Mouse (Mus musculus): ENCODE data around the gene Trak1.

Trak1 gene

DNA sequence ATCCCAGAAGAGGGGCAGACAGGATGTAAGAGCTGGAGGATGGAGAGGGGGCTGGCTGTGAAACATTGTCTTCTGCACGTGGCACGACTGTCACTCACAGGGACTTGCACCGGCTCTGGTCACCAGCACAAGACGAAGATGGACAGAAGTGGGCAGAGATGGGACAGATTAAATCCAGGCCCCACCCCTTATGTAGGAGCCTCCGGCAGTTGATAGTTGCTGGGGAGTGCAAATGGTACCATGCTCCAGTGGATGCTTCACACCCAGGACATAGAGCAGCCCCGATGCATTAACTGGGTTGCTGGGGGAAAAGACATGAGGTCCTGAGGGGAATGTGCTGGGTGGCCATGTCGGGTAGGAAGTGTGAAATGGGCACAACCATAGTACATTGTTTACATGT is 2.1 kb upstream of the Trak1 start:
- no peak for DNase-seq (ENCODE audit: low spot score in 2 of 2)

GRCm38 (mm10) chr9:121298065-121298398 is 730 bp downstream of the Trak1 start:
- DNase-seq (ENCODE audit: low spot score in 2 of 2) = no peak

- no peak for DNase-seq (ENCODE audit: low spot score in 2 of 2)
Observed at GRCm38 (mm10) chr9:121298411-121299091, 1.2 kb downstream of the Trak1 start.

DNA sequence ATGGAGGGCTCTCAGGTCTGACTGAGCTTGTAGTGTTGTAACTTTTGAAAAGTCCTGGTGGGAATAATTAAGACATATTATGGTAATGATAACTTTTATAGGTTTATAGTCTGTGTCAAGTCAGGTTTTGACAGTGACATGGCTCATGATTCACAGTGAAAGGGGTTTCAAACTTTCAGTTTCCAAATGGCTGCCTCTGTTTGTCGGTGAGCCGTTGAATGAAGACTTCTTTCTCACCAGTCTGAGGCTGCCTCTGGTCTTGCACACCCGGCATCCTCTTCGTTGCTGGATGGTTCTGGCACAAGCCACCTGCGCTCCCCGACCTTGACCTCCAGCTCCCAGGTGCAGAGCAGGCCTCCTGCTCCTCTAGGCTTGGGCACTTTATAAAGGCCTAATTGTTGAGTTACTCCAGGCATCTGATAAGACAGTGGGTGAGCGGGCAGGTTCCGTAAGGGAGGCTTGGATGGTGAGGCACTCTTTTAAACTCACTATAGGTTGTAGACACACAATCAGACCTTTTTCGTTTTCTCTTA is 2.0 kb downstream of the Trak1 start:
- DNase-seq (ENCODE audit: low spot score in 2 of 2) = no peak

- DNase-seq (ENCODE audit: low spot score in 2 of 2) = no peak
Observed at GRCm38 (mm10) chr9:121299976-121300570, 2.8 kb downstream of the Trak1 start.

DNA sequence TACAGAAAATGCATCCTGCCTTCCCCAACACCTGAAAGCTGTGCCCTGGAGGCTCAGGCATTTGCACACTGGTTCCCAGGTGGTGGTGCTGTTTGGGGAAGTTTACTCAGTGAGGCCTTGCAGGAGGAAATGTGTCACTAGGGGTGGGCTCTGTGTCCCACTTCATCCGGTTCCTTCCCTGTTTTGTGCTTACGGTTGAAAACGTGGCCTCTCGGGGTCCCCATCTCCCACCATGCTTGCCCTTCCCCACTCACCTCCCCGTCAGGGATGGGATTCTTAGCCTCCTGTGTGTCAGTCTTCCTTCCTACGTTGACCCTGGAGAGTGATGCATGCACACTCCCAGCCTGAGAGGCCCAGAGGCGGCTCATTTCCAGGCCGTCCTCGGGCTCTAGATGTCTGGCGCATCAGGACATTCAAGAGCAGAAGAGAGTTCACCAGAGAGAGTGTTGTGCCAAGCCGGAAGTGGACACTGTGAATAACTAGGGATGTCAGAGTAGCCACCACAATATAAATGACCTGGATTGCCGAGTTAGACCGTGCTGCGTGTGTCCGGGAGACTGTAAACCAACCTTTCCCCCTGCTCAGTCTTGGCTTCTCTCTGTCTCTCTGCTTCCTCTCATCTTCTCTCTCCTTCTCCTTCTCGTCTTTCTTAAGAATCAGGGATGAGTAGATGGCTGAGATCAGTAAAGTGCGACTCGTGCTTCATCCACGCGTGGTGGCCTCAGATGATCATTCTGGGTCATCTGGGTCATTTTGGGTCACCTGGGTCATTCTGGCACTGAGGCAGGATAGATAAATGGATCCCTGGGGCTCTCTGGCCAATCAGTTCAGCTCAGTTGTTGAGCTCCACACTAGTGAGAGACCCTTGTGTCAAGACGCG is 4.0 kb downstream of the Trak1 start:
- peak in 1 of 2 experiments; percentile 23 for DNase-seq (ENCODE audit: low spot score in 2 of 2)

DNA sequence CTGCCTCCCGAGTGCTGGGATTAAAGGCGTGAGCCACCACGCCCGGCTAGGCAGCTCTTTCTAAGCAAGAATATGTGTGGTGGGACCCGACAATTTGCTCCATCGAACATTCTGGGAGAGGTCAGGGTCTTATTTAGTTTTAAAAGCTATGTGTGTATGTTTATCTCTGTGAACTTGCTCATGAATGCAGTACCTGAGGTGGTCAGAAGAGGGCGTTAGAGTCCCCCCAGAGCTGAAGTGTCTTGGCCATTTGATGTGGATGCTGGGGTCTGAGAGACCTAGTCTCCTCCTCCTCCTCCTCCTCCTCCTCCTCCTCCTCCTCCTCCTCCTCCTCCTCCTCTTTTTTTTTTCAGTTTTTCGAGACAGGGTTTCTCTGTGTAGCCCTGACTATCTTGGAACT is 5.2 kb downstream of the Trak1 start:
- DNase-seq (ENCODE audit: low spot score in 2 of 2) = no peak

DNA sequence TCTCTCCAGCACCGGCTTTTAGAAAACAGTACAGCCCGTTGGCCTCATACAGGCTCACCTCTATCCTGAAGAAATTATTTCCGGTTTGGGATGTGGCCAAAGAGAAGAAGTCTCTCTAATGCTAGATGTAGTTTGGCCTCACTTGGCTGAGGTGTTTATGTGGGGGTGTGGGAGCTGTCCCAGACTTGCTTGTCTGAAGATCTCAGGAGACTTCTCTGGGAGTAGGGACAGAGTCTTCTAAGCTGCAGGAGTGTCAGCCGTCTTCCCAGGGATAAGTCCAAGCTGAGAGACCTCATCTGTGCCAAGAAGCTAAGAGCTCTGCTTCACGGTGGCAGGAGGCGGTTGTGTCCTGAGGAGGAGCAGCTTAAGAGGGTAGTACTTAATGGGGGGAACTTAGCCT is 5.8 kb downstream of the Trak1 start:
- no peak for DNase-seq (ENCODE audit: low spot score in 2 of 2)

DNA sequence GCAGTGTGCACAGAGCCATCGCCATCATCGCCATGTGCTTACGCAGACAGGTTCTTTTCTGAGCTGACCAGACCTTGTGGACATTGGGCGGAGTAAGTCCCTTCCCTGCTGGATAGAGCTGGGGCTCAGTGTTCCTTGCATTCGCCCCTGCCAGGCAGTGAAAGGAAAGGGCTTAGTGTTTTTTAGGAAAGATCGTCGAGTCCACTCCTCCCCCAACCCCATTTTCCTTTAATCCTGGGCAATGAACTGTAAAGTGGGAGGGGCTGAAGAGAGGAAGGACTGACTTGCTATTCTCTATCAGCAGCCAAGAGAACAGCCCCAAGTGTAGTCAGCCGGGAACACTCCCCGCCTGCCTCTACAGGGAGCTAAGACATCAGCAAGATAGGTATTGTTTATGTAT is 6.4 kb downstream of the Trak1 start:
- no peak for DNase-seq (ENCODE audit: low spot score in 2 of 2)

DNA sequence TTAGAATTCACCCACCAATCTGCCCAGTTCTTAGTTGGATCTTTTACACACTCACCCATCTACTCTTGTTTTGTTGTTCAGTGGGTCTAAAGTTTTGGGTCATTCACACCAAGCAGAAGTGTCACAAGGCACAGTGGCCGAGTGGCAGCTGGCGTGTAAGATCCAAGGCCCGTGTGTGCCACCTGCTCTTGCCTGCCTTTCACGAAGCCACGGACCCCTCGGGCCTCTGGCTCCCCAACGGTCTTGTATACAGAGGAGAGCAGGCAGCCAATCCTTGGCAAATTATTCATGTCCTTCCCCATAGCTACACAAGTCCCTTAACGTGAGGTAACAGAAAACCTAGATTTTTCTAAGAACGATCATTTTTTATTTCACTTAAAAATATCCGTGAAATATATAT is 7.2 kb downstream of the Trak1 start:
- no peak for DNase-seq (ENCODE audit: low spot score in 2 of 2)

DNA sequence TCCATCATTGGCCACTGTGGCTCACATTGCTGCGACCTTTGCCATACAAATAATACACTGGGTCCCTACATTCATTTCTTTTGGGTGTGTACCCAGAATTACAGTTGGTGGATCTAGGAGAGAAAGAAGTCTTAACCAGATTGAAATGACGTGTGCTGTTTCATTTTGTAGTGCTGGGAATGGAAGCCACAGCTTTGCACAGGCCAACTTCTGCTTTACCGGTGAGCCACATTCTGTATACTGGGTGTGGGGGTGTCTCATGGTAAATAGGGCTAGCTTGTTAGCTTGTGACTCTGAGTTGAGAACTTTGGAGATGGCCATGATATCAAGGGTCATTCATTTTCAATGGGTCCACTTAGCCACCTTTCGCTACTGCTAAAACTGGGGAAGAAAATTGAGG is 8.2 kb downstream of the Trak1 start:
- DNase-seq (ENCODE audit: low spot score in 2 of 2) = no peak

DNA sequence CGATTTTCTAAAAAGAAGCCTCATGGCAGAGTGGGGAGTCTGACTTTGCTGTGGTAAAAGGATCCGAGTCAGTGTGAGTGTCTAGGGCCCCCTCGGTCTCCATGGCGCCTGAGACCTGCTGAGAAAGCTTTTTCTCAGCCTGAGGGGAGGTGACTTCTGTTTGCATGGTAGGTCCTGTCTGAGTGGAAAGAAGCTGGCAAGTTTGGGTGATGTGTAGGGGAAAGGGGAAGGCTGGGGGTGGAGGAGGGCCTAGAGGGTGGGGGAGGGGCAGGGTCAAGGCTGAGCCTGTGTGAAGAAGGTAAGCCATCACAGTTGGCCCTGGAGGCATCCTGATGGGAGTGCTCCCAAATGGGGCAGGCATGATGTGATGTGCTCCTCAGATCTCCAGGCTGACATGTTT is 12.0 kb downstream of the Trak1 start:
- DNase-seq (ENCODE audit: low spot score in 2 of 2) = no peak

GRCm38 (mm10) chr9:121310501-121310900 is 13.2 kb downstream of the Trak1 start:
- no peak for DNase-seq (ENCODE audit: low spot score in 2 of 2)

- DNase-seq (ENCODE audit: low spot score in 2 of 2) = no peak
Observed at GRCm38 (mm10) chr9:121311846-121312236, 14.5 kb downstream of the Trak1 start.

DNA sequence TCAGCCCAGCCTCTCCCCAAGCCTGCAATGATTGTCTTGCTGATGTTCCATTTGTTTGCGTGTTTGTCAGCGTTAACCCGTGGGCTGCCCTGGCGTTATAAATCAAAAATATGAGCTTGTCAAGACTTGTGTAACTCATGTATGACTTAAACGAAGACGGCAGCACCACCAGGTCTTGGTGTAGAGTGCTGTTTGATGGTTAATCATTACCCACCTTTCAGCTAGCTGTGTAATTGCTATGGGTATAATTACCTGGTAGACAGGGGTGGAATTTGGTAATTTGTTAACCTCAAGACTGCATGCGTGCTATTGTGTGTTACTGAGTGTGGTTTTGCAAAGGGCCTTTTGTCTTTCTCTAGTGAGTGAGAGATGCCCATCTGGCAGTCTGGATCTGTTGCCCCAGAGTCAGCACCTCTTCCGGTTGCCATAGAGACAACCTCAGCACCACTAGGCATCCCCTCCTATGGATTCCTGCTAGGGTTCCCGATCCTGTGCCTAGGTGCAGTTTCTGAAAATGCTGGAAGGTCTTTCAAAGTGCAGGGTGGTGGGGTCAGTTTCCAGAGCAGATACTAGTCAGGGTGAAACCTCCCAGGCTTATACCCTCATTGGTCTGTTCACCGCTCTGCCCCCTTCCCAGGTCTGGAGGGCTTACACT is 15.1 kb downstream of the Trak1 start:
- no peak for DNase-seq (ENCODE audit: low spot score in 2 of 2)

DNA sequence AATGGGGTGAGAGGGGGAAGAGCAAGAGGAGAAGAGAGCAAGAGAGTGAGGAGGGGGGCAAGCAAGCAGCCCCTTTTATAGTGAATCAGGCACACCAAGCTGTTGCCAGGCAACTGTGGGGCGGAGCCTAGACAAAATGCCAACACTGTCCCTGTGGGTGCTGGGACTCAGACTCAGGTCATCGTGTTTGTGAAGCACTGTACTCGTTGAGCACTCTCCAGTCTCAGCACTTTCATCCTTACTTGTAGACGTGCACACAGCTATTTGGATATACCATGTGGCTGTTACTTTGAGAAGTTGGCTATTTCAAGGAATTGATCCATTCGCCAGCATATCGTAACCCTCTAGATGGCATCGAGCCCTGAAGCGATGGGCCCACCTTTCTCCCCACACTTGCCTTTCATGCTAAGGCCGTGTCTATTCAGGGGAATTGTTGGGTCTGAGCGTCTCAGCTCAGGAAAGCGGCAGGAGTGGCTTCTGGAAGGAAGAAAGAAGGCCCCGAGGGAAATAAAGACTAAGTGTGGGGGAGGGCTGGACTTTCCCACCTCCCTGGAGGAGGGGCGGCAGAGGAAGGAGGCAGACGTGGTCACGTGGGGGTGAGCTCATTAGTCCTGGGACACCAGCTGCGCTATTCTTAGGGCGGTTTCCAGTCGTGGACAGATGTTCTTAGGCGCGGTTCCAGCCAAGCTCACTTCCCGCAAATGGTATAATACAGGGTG is 16.5 kb downstream of the Trak1 start:
- DNase-seq (ENCODE audit: low spot score in 2 of 2) = peak; percentile 71 to 85

DNA sequence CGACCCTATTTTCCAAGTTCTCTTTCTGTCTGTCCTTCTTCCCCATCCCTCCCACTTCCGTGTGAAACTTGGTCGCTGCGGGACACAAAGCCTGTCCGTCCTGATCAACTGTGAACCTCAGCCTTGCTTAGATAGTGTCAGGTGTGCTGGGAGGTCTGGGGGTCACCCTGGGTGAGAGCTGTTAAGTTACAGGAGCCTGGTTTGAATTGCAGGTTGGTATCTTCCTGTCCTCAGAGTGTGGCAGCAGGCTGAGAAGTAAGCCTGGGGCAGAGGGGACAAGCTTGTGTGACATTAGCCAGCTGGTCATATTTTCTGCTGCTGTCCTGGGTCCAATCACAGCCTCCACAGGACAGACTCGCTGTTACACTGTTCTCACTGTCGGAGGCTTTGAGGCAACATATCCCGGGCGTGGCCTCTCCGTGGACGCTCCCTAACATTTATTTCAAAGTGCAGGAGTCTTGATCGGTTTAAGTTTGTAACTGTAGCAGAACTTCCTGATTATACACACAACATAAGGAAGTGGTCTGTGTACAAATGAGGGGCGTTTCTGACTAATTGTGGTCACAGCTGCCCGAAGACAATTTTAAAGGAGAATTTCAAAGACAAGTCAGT is 17.3 kb downstream of the Trak1 start:
- DNase-seq (ENCODE audit: low spot score in 2 of 2) = no peak

DNA sequence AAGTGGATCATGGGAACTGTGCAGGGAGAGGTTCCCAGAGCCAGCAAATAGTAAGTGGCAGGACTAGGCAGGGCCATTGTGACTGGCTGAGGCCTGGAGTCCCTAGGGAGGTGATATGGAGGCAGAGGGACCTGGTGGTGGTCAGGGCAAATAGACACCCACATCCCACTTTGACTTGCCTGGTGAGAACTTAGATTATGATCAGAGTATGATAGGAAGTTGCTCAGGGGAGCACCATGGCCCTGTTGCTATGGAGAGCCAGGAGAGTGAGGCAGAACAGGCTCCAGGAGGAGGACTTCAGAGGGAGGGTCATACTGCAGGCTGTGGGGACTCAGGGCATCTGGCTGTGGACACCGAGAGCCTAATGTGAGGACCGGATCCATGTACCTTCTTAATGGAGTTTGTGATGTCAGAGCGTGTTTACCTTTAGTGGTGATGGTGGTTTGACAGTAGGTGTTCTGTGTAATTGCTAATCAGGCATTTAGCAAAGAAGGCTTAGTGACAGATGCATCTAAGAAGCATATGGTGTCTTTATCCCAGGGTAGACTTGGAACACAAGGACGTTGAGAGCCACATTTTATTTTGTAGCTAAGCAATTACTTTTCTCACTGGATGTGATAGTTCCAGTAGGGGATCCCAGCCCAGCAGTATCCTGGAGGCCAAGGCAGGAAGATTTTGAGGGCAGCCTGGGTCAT is 18.7 kb downstream of the Trak1 start:
- DNase-seq (ENCODE audit: low spot score in 2 of 2) = no peak

DNA sequence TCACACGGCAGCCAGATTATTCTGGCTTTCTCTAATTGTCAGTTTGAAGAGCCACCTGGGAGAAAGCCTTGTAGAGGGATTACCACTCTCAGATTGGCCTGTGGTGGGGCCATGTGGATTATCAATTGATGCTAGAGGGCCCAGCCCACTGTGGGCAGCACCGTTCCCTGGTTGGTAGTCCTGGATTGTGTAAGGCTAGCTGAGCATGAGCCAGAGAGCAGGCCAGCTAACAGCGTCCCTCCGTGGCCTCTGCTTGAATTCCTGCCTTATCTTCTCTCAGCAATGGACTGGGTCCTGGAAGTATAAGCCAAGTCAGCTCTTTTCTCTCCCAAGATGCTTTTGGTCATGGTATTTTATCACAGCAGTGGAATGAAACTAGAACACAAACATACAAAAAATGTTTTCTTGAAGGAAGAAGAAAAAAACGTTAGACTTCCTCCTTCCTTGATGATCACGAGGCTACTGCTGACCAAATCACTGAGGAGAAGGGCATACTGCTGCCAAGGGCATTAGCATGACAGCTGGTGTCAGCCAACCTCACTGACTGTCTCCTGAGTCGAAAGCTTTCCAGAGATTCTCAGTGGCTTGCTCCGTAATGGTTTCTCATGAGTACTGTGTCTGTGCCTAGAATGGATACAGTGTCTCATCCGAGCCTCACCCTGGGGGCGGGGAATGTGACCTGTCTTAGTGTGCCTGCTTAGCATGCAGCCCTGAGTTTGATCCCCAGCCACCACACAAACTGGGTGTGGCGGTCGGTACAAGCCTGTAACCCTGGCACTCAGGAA is 19.5 kb downstream of the Trak1 start:
- no peak for DNase-seq (ENCODE audit: low spot score in 2 of 2)
